Mouse (Mus musculus) stomach, postnatal 0 days (tissue): ENCODE data around the gene Fhl3. TPM values are rescaled to one million over a fixed set of nuclear protein-coding genes. Genes with fewer than 3 reads are reported as not detected.
"Not testable (repeated sequence)": the region's sequence is repeated elsewhere in the genome, so short reads cannot be mapped to it uniquely, and the experiment has no call there.

Experiments used
- ATAC-seq: fragments of 200-750 bp; cut with Nextera tagmentation; 2 replicates; pipeline ENCODE4 v1.8.0; 2017; ENCODE audit not compliant: low FRiP score, low TSS enrichment
- DNase-seq: peaks from one replicate; pipeline ENCODE4 v3.0.0-alpha.2; 2016; ENCODE audit warnings: low spot score
- H3K27ac ChIP-seq: fragments of 300-500 bp; sonication (generic); replicated peaks from 2 replicates; pipeline ENCODE4 v1.5.1; 2014; ENCODE audit warnings: mild to moderate bottlenecking, control low read depth
- H3K27me3 ChIP-seq: fragments of 300-500 bp; sonication (generic); 2 replicates; pipeline ENCODE4 v1.6.1; 2014; ENCODE audit warnings: low read length; ENCODE audit not compliant: control insufficient read depth, insufficient read depth
- H3K36me3 ChIP-seq: fragments of 300-500 bp; sonication (generic); 2 replicates; pipeline ENCODE4 v1.6.1; 2014; ENCODE audit warnings: low read length, mixed read lengths; ENCODE audit not compliant: control insufficient read depth, insufficient read depth
- H3K4me1 ChIP-seq: fragments of 300-500 bp; sonication (generic); replicated peaks from 2 replicates; pipeline ENCODE4 v1.6.1; 2014; ENCODE audit warnings: antibody characterized with exemption; ENCODE audit not compliant: control insufficient read depth, insufficient read depth
- H3K4me2 ChIP-seq: fragments of 300-500 bp; sonication (generic); replicated peaks from 2 replicates; pipeline ENCODE4 v1.6.1; 2014; ENCODE audit warnings: low read depth, mild to moderate bottlenecking, control low read depth, moderate library complexity
- H3K4me3 ChIP-seq: fragments of 300-500 bp; sonication (generic); 2 replicates; pipeline ENCODE4 v1.5.1; 2014; ENCODE audit warnings: low read depth, low read length, control low read depth
- H3K9ac ChIP-seq: fragments of 300-500 bp; sonication (generic); 2 replicates; pipeline ENCODE4 v1.6.1; 2014; ENCODE audit warnings: mild to moderate bottlenecking, low read length, control low read depth, mixed read lengths
- H3K9me3 ChIP-seq: fragments of 300-500 bp; sonication (generic); 2 replicates; pipeline ENCODE4 v1.6.1; 2016; ENCODE audit warnings: low read length; ENCODE audit not compliant: control insufficient read depth
- CTCF ChIP-seq: IDR thresholded peaks from 2 replicates; pipeline ENCODE4 v1.5.1; 2016; ENCODE audit warnings: antibody characterized with exemption, low read depth, mild to moderate bottlenecking, moderate library complexity
- EP300 ChIP-seq: optimal IDR thresholded peaks from 2 replicates; pipeline ENCODE3; 2016; ENCODE audit warnings: antibody characterized with exemption
- WGBS: fragments of 180-500 bp; shearing (Covaris S2); extraction: QIAGEN DNeasy Blood & Tissue Kit; methylation state at CpG from one replicate; pipeline ENCODE4 v1.1.7; 2014; 5-methylcytosine and 5-hydroxymethylcytosine counted together
- polyA plus RNA-seq: library from polyadenylated mRNA; unstranded; fragments of >200 nt; fragmentation: Nextera tagmentation; extraction: Ambion mirVana; gene quantifications from 2 replicates; pipeline ENCODE4 v1.2.1, GENCODE M21; 2015

Fhl3 gene
- polyA plus RNA-seq, 1 experiment from 2014 or later, result 9.0 TPM

- ATAC-seq (no peak), DNase-seq (peak; percentile 34)
- Histone ChIP-seq H3K9me3 (no peaks in the 10 kb centered on the region), H3K36me3 (no peaks in the 10 kb centered on the region; the same call in 1 of the 2 replicates), H3K4me1 (peaks cover 14% of the 10 kb centered on the region), H3K4me2 (peak overlapping the region; percentile 38), H3K27ac (peak overlapping the region; percentile 85), H3K27me3 (no peaks in the 10 kb centered on the region), H3K9ac (0 out of 2 replicates have a peak overlapping the region, but pooled peaks have one; percentile 38), H3K4me3 (no peak overlapping the region)
- TF ChIP-seq CTCF (no peak), EP300 (no peak)
- 17% methylated on average over 2 of the region's 2 CpGs for WGBS
Measured at GRCm38 (mm10) chr4:124703406-124703805, 2.9 kb downstream of the Fhl3 start.

GRCm38 (mm10) chr4:124703881-124704796 is 3.6 kb downstream of the Fhl3 start:
- Histone ChIP-seq H3K36me3 (no peaks in the 10 kb centered on the region; the same call in 1 of the 2 replicates), H3K4me3 (no peak overlapping the region), H3K4me2 (peak overlapping the region; percentile 38), H3K4me1 (peaks cover 15% of the 10 kb centered on the region), H3K9me3 (no peaks in the 10 kb centered on the region), H3K27ac (peak overlapping the region; percentile 85), H3K27me3 (no peaks in the 10 kb centered on the region), H3K9ac (peak overlapping the region; percentile 52; the same call in 1 of the 2 replicates)
- DNase-seq, result peak; percentile 52
- no peak for ATAC-seq
- WGBS, result 11% methylated on average over 6 of the region's 6 CpGs
- TF ChIP-seq CTCF (no peak), EP300 (no peak)

- Histone ChIP-seq H3K27ac (peak overlapping the region; percentile 85), H3K36me3 (no peaks in the 10 kb centered on the region; the same call in 1 of the 2 replicates), H3K4me1 (peaks cover 18% of the 10 kb centered on the region), H3K27me3 (no peaks in the 10 kb centered on the region), H3K9ac (peak overlapping the region; percentile 52; the same call in 1 of the 2 replicates), H3K9me3 (no peaks in the 10 kb centered on the region), H3K4me2 (peak overlapping the region; percentile 38), H3K4me3 (no peak overlapping the region)
- TF ChIP-seq EP300, result no peak
- TF ChIP-seq CTCF, result no peak
- ATAC-seq (no peak), DNase-seq (peak; percentile 28)
- WGBS, result 15% methylated on average over 11 of the region's 11 CpGs
Measured at GRCm38 (mm10) chr4:124704797-124705474, 4.4 kb downstream of the Fhl3 start.

DNA sequence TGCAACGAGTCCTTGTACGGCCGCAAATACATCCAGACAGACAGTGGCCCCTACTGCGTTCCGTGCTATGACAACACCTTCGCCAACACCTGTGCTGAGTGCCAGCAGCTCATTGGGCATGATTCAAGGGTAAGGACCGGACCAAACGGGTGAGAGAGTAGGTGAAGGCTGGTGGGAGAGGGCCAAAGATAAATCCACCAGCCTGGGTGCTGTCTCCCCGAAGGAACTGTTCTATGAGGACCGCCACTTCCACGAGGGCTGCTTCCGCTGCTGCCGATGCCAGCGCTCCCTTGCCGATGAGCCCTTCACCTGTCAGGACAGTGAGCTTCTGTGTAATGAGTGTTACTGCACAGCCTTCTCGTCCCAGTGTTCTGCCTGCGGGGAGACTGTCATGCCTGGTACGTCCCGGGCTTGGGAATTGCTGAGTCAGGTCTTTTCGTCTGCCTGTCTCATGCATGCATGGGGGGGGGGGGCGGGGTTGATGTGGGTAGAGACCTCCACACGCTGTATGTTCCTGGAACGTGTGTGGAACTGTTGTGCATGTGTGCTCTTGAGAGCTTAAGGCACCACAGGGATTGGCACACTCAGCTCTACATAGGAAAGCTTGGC is 5.3 kb downstream of the Fhl3 start:
- Histone ChIP-seq H3K9me3 (no peaks in the 10 kb centered on the region), H3K4me3 (no peak overlapping the region), H3K27me3 (no peaks in the 10 kb centered on the region), H3K9ac (no peak overlapping the region), H3K4me1 (peaks cover 20% of the 10 kb centered on the region), H3K36me3 (no peaks in the 10 kb centered on the region; the same call in 1 of the 2 replicates), H3K27ac (peak overlapping the region; percentile 85), H3K4me2 (no peak overlapping the region)
- no peak for DNase-seq
- WGBS, result 84% methylated on average over 23 of the region's 23 CpGs
- no peak for ATAC-seq
- no peak for TF ChIP-seq CTCF
- no peak for TF ChIP-seq EP300

DNA sequence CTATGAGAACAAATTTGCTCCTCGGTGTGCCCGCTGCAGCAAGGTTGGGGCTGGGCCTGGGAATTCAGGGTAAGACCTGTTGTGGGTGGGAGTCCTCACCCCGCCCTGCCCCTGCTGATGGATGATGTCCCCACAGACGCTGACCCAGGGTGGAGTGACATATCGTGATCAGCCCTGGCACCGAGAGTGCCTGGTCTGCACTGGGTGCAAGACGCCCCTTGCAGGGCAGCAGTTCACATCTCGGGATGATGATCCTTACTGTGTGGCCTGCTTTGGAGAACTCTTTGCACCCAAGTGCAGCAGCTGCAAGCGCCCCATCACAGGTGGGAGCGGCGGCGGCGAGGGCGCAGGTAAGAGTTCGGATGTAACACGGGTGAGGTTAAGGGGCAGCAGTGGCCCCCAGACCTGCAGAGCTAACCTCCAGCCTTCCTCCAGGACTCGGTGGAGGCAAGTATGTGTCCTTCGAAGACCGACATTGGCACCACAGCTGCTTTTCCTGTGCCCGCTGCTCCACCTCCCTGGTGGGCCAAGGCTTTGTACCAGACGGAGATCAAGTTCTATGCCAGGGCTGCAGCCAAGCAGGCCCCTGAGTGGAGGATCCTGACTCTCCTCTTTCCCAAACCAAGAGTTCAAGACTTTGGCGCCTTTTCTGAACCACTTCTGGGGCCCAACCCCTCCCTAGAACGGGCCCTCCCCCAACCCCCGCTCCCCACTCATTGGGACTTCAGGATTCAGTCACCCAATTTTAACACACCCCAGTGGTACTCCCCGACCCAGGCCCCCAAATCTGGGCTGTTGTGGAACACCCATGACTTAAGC is 7.1 kb downstream of the Fhl3 start:
- H3K27ac ChIP-seq, H3K4me2 ChIP-seq, H3K27me3 ChIP-seq, H3K9ac ChIP-seq, DNase-seq, ATAC-seq, H3K36me3 ChIP-seq, H3K9me3 ChIP-seq, H3K4me3 ChIP-seq: not testable (repeated sequence)
- whole genome bisulfite sequencing, result 87% methylated on average over 24 of the region's 25 CpGs
- peaks cover 20% of the 10 kb centered on the region for H3K4me1 ChIP-seq

GRCm38 (mm10) chr4:124708200-124708517 is 7.7 kb downstream of the Fhl3 start:
- ATAC-seq, H3K9ac ChIP-seq, H3K9me3 ChIP-seq, DNase-seq, H3K27me3 ChIP-seq, H3K4me2 ChIP-seq, H3K4me3 ChIP-seq, H3K36me3 ChIP-seq: not testable (repeated sequence)
- 17% methylated on average over 1 of the region's 1 CpGs for WGBS
- Histone ChIP-seq H3K4me1 (peaks cover 19% of the 10 kb centered on the region), H3K27ac (peak overlapping the region; percentile 94)
